Mouse (Mus musculus) brain, embryonic 14.5 days (tissue): ENCODE results near the gene Mark2.

Experiments used
- CTCF ChIP-seq: fragments of 200-500 bp; IDR thresholded peaks from 2 replicates; pipeline ENCODE4 v1.5.1; 2012; ENCODE audit warnings: inconsistent platforms, mild to moderate bottlenecking, moderate library complexity, borderline replicate concordance; ENCODE audit not compliant: insufficient read depth, insufficient read length; ENCODE audit errors: extremely low read depth
- POLR2A ChIP-seq: fragments of 200-500 bp; IDR thresholded peaks from 2 replicates; pipeline ENCODE4 v1.6.1; 2012; ENCODE audit warnings: mild to moderate bottlenecking, inconsistent platforms, borderline replicate concordance; ENCODE audit not compliant: poor library complexity, insufficient read depth, insufficient read length, severe bottlenecking; ENCODE audit errors: extremely low read depth

DNA sequence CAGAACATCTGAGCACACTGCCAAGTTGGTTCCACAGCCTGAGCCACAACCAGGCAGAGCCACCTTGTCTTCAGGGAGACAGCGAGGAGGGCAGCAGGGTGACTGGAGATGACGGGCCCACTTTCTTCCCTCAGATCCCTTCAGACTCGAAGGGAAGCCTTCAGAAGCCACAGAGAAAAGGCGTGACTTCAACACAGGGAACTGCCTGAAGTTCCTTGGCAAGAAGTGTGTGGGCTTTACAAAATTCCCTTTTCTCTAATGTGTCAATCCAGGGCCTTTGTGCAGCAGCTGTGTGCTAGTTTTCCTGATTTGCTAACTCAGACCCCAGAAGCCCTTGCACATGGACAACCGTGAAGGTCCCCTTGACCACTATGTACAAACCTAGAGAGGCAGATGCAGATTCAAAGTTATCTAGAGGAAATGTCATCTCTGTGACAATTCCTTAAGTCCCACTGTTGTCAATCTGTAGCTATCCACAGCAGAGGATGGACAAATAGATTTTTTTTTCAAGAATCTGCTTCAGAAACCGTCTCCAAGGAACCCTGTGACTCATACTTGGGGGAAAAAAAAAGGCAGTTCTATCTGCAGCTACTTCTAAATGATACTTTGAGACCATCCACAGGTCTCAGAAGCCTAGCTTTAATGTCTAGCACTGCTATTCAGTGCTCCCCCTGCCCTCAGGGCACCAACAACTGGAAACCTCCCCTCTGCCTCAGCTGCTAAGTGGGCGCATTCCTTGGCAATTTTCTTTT lies 49.5 kb downstream of the Mark2 start:
- TF ChIP-seq CTCF (no peak), POLR2A (no peak)
